8 mouse cellular contexts compared by ENCODE assay signal in genomic region chr17:8461568-8461967, GRCm38 (mm10). TPM values are rescaled to one million over a fixed set of nuclear protein-coding genes. Genes with fewer than 3 reads are reported as not detected.
DNase-seq lines count a peak whose midpoint lies in the region; ATAC-seq and TF ChIP-seq lines count a peak whose summit lies in the region.
"Had no signal": no experiment of that assay in that cellular context is flagged by ENCODE, and none has a peak within 500 bp of the region (broad histone marks: within the 10 kb centered on the region; RNA-seq: fewer than 3 reads in every experiment).

No protein-coding gene starts in this region.

- no peaks in the 10 kb centered on the region for H3K27me3 ChIP-seq in kidney, adult 2 months (replicated peaks; ENCODE audit: control insufficient read depth, insufficient read depth, low read length)
- peaks cover 4% of the 10 kb centered on the region; the same call in 1 of the 2 replicates for H3K27me3 ChIP-seq in kidney, embryonic 16.5 days (ENCODE audit: insufficient read depth, low read length)
- 0 out of 2 replicates have a peak, but pooled peaks cover 2% of the 10 kb centered on the region for H3K27me3 ChIP-seq in G1E (ENCODE audit: insufficient read depth, low read length)

- H3K4me1 ChIP-seq in kidney, adult 2 months (ENCODE audit: control insufficient read depth, insufficient read depth, low read length) = no peaks in the 10 kb centered on the region
- H3K4me1 ChIP-seq in kidney, embryonic 16.5 days (ENCODE audit: insufficient read depth, low read length) = no peaks in the 10 kb centered on the region
- H3K4me1 ChIP-seq in G1E (ENCODE audit: insufficient read depth, low read depth, low read length) = no peaks in the 10 kb centered on the region

- no peak overlapping the region for H3K4me3 ChIP-seq in kidney, adult 2 months (ENCODE audit: insufficient read depth, low read depth, low read length)
- H3K4me3 ChIP-seq in kidney, embryonic 16.5 days (ENCODE audit: low read length) = no peak overlapping the region
- H3K4me3 ChIP-seq in G1E (ENCODE audit: low read depth, low read length) = no peak overlapping the region
- H3K4me3 ChIP-seq: midbrain, embryonic 12.5 days had no signal

- TF ChIP-seq CTCF in kidney, adult 2 months (conservative IDR thresholded peaks at IDR 0.05; ENCODE audit: insufficient read depth, insufficient read length, low read depth, low read length) = peak; percentile 58
- peak; percentile 41 for TF ChIP-seq CTCF in G1E (IDR thresholded peaks at IDR 0.05; ENCODE audit: low read depth, low read length)

- H3K36me3 ChIP-seq in kidney, adult 2 months (ENCODE audit: control insufficient read depth, insufficient read depth, low read length) = no peaks in the 10 kb centered on the region
- no peaks in the 10 kb centered on the region for H3K36me3 ChIP-seq in kidney, embryonic 16.5 days (ENCODE audit: insufficient read depth, low read length)
- no peaks in the 10 kb centered on the region for H3K36me3 ChIP-seq in G1E (replicated peaks)
- H3K36me3 ChIP-seq: midbrain, embryonic 12.5 days had no signal

- H3K9ac ChIP-seq in kidney, embryonic 16.5 days (replicated peaks; ENCODE audit: low read length) = no peak overlapping the region
- H3K9ac ChIP-seq: midbrain, embryonic 12.5 days had no signal

- DNase-seq in kidney, adult 2 months = peak; percentile 31
- DNase-seq in CD4-positive helper T cell, adult 2 months (ENCODE audit: low read depth, low spot score) = peak; percentile 31
- no peak for DNase-seq in G1E (ENCODE audit: low spot score)
- DNase-seq in embryo, embryonic 10 days (ENCODE audit: low spot score) = peak; percentile 68
- DNase-seq in left cerebral cortex, postnatal 25 days (ENCODE audit: low spot score in 2 of 2) = peak; percentile 32 to 69
- DNase-seq in right cerebral cortex, postnatal 4 days = peak; percentile 76

- no peak for TF ChIP-seq POLR2A in kidney, adult 2 months (IDR thresholded peaks at IDR 0.05; ENCODE audit: low read depth, low read length)

- no peak for ATAC-seq in kidney, embryonic 16.5 days (ENCODE audit: low FRiP score, low TSS enrichment)
- no peak for ATAC-seq in G1E (ENCODE audit: extremely low read depth, insufficient number of reproducible peaks, low FRiP score, poor library complexity, severe bottlenecking)

- no peak overlapping the region for H3K4me2 ChIP-seq in kidney, embryonic 16.5 days (replicated peaks; ENCODE audit: low read depth, low read length)
- H3K4me2 ChIP-seq: midbrain, embryonic 12.5 days had no signal

- WGBS in kidney, adult 2 months = 4% methylated on average over 4 of the region's 4 CpGs
- 8% methylated on average over 4 of the region's 4 CpGs for WGBS in kidney, embryonic 16.5 days

- intact Hi-C loops in left cerebral cortex, postnatal 25 days (cut with DNase I) = loop anchor here (2.0 to 10.0 kb wide), 3 partner anchors 73 to 473 kb away; no protein-coding TSS in a partner anchor

- H3K9me3 ChIP-seq in kidney, embryonic 16.5 days (ENCODE audit: low read length) = no peaks in the 10 kb centered on the region
- H3K9me3 ChIP-seq in G1E (replicated peaks) = no peaks in the 10 kb centered on the region
- H3K9me3 ChIP-seq: midbrain, embryonic 12.5 days had no signal

- no peak overlapping the region for H3K27ac ChIP-seq in kidney, adult 2 months (ENCODE audit: insufficient read depth, low read depth, low read length)
- H3K27ac ChIP-seq in kidney, embryonic 16.5 days (ENCODE audit: low read length) = no peak overlapping the region
- H3K27ac ChIP-seq: midbrain, embryonic 12.5 days had no signal

RNA-seq across cellular contexts. Expression of gene T, which starts 27.3 kb away (rescaled TPM):
- not detected in 2 replicates for polyA plus RNA-seq in kidney, adult 2 months (2012; rRNA removed)
- polyA plus RNA-seq in kidney, embryonic 16.5 days (2015; fragmentation: Nextera tagmentation; extraction: Ambion mirVana) = 0.10 and 0.24 TPM in 2 replicates
- total RNA-seq in G1E (2014; fragmentation: Nextera tagmentation) (not detected in 2 replicates), G1E (2017) (0.05 TPM in 1 of 2 replicates, not detected in the other)
- not detected in 2 replicates for polyA plus RNA-seq in G1E (2012)
- total RNA-seq in left cerebral cortex, postnatal 25 days (2021) = not detected
